Mouse (Mus musculus) kidney, embryonic 16.5 days (tissue): ENCODE measurements around the gene Maf. TPM values are rescaled to one million over a fixed set of nuclear protein-coding genes. Genes with fewer than 3 reads are reported as not detected.

Experiments used
- ATAC-seq: fragments of 200-750 bp; cut with Nextera tagmentation; 2 replicates; pipeline ENCODE4 v1.8.0; 2017; ENCODE audit warnings: moderate TSS enrichment; ENCODE audit not compliant: low FRiP score, low TSS enrichment
- H3K27ac ChIP-seq: fragments of 300-500 bp; sonication (generic); 2 replicates; pipeline ENCODE4 v1.5.1; 2014; ENCODE audit warnings: low read length
- H3K27me3 ChIP-seq: fragments of 300-500 bp; sonication (generic); 2 replicates; pipeline ENCODE4 v1.6.1; 2014; ENCODE audit warnings: low read length, control low read depth, mixed read lengths; ENCODE audit not compliant: insufficient read depth
- H3K36me3 ChIP-seq: fragments of 300-500 bp; sonication (generic); 2 replicates; pipeline ENCODE4 v1.6.1; 2014; ENCODE audit warnings: low read length, control low read depth, mixed read lengths; ENCODE audit not compliant: insufficient read depth
- H3K4me1 ChIP-seq: fragments of 300-500 bp; sonication (generic); 2 replicates; pipeline ENCODE4 v1.6.1; 2014; ENCODE audit warnings: low read length, control low read depth, mixed read lengths; ENCODE audit not compliant: insufficient read depth
- H3K4me2 ChIP-seq: fragments of 300-500 bp; sonication (generic); replicated peaks from 2 replicates; pipeline ENCODE4 v1.6.1; 2014; ENCODE audit warnings: low read depth, low read length
- H3K4me3 ChIP-seq: fragments of 300-500 bp; sonication (generic); 2 replicates; pipeline ENCODE4 v1.5.1; 2014; ENCODE audit warnings: mild to moderate bottlenecking, low read length
- H3K9ac ChIP-seq: fragments of 300-500 bp; sonication (generic); replicated peaks from 2 replicates; pipeline ENCODE4 v1.6.1; 2014; ENCODE audit warnings: low read length
- H3K9me3 ChIP-seq: fragments of 300-500 bp; sonication (generic); 2 replicates; pipeline ENCODE4 v1.6.1; 2016; ENCODE audit warnings: low read length, control low read depth
- WGBS: fragments of 180-500 bp; shearing (Covaris S2); extraction: QIAGEN DNeasy Blood & Tissue Kit; methylation state at CpG from one replicate; pipeline ENCODE4 v1.1.7; 2014; 5-methylcytosine and 5-hydroxymethylcytosine counted together
- polyA plus RNA-seq: library from polyadenylated mRNA; unstranded; fragments of >200 nt; fragmentation: Nextera tagmentation; extraction: Ambion mirVana; gene quantifications from 2 replicates; pipeline ENCODE4 v1.2.1, GENCODE M21; 2015

Gene Maf
- polyA plus RNA-seq, 1 experiment from 2014 or later = 7.9 TPM

GRCm38 (mm10) chr8:115679539-115679938 lies 28.1 kb downstream of the Maf start:
- Histone ChIP-seq H3K9me3 (no peaks in the 10 kb centered on the region), H3K36me3 (no peaks in the 10 kb centered on the region), H3K4me2 (no peak overlapping the region), H3K27me3 (no peaks in the 10 kb centered on the region), H3K27ac (no peak overlapping the region), H3K4me1 (0 out of 2 replicates have a peak, but pooled peaks cover 4% of the 10 kb centered on the region), H3K9ac (no peak overlapping the region), H3K4me3 (no peak overlapping the region)
- 67% methylated on average over 7 of the region's 7 CpGs for WGBS
- no peak for ATAC-seq

- Histone ChIP-seq H3K9ac (no peak overlapping the region), H3K27me3 (no peaks in the 10 kb centered on the region), H3K4me1 (no peaks in the 10 kb centered on the region), H3K4me3 (no peak overlapping the region), H3K4me2 (no peak overlapping the region), H3K9me3 (peaks cover 5% of the 10 kb centered on the region), H3K36me3 (no peaks in the 10 kb centered on the region), H3K27ac (no peak overlapping the region)
- 93% methylated on average over 2 of the region's 2 CpGs for WGBS
- no peak for ATAC-seq
Observed at GRCm38 (mm10) chr8:115664866-115665265, 42.7 kb downstream of the Maf start.

- H3K4me2 ChIP-seq = no peak overlapping the region
- no peak overlapping the region for H3K4me3 ChIP-seq
- peaks cover 4% of the 10 kb centered on the region; the same call in 1 of the 2 replicates for H3K9me3 ChIP-seq
- no peak overlapping the region for H3K9ac ChIP-seq
- no peak for ATAC-seq
- no peaks in the 10 kb centered on the region for H3K36me3 ChIP-seq
- no peaks in the 10 kb centered on the region for H3K4me1 ChIP-seq
- 66% methylated on average over 3 of the region's 3 CpGs for WGBS
- H3K27me3 ChIP-seq = no peaks in the 10 kb centered on the region
- no peak overlapping the region for H3K27ac ChIP-seq
Observed at GRCm38 (mm10) chr8:115650110-115650521, 57.5 kb downstream of the Maf start.

- H3K27me3 ChIP-seq = no peaks in the 10 kb centered on the region
- peaks cover 4% of the 10 kb centered on the region; the same call in 1 of the 2 replicates for H3K9me3 ChIP-seq
- WGBS = 89% methylated on average over 1 of the region's 1 CpGs
- H3K4me1 ChIP-seq = no peaks in the 10 kb centered on the region
- no peak overlapping the region for H3K4me2 ChIP-seq
- no peaks in the 10 kb centered on the region for H3K36me3 ChIP-seq
- ATAC-seq = no peak
- H3K4me3 ChIP-seq = no peak overlapping the region
- no peak overlapping the region for H3K9ac ChIP-seq
- H3K27ac ChIP-seq = no peak overlapping the region
Observed at GRCm38 (mm10) chr8:115645139-115645538, 62.5 kb downstream of the Maf start.

- Histone ChIP-seq H3K9ac (no peak overlapping the region), H3K27me3 (no peaks in the 10 kb centered on the region), H3K9me3 (no peaks in the 10 kb centered on the region), H3K27ac (no peak overlapping the region), H3K4me2 (no peak overlapping the region), H3K4me1 (no peaks in the 10 kb centered on the region), H3K36me3 (no peaks in the 10 kb centered on the region), H3K4me3 (no peak overlapping the region)
- no peak for ATAC-seq
- 79% methylated on average over 5 of the region's 5 CpGs for WGBS
Observed at GRCm38 (mm10) chr8:115641936-115642335, 65.7 kb downstream of the Maf start.

GRCm38 (mm10) chr8:115639951-115640350 lies 67.6 kb downstream of the Maf start:
- no peak for ATAC-seq
- Histone ChIP-seq H3K9me3 (no peaks in the 10 kb centered on the region), H3K4me3 (no peak overlapping the region), H3K27ac (no peak overlapping the region), H3K36me3 (no peaks in the 10 kb centered on the region), H3K4me2 (no peak overlapping the region), H3K4me1 (no peaks in the 10 kb centered on the region), H3K9ac (no peak overlapping the region), H3K27me3 (no peaks in the 10 kb centered on the region)
- 50% methylated on average over 5 of the region's 5 CpGs for WGBS

GRCm38 (mm10) chr8:115636751-115637150 lies 70.8 kb downstream of the Maf start:
- Histone ChIP-seq H3K9ac (no peak overlapping the region), H3K27ac (no peak overlapping the region), H3K36me3 (no peaks in the 10 kb centered on the region), H3K4me2 (no peak overlapping the region), H3K4me3 (no peak overlapping the region), H3K4me1 (no peaks in the 10 kb centered on the region), H3K27me3 (no peaks in the 10 kb centered on the region), H3K9me3 (no peaks in the 10 kb centered on the region)
- ATAC-seq = no peak
- WGBS = 81% methylated on average over 6 of the region's 6 CpGs
